In the genomic region with DNA sequence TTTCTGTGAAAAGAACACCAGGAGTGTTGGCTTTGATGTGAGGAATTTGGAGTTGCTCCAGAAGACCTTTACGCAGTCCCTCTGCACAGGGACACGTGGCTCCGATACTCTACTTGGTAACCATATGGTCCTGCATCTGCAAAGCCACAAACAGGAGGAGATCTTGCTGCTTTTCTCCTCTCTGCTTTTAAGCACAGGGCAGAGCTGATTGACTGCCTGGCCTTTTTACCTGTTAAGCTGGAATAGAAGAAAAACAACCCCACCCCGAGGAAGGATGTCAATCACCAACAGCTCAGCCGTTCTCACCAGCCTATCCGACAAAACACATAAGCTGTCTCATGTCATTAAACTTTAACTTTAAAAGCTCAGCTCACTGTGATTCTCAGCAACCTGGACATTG, we compare ENCODE assay signal across 17 mouse cellular contexts.
DNase-seq lines count a peak whose midpoint lies in the region; ATAC-seq and TF ChIP-seq lines count a peak whose summit lies in the region.
"Had no signal": no experiment of that assay in that cellular context is flagged by ENCODE, and none has a peak within 500 bp of the region (broad histone marks: within the 10 kb centered on the region; RNA-seq: fewer than 3 reads in every experiment).

No protein-coding gene starts in this region.

- DNase-seq in embryonic facial prominence, embryonic 14.5 days (ENCODE audit: low spot score): peak; percentile 71
- no peak for DNase-seq in embryonic facial prominence, embryonic 10.5 days (ENCODE audit: low spot score)
- no peak for DNase-seq in limb, embryonic 10.5 days (ENCODE audit: low spot score)
- DNase-seq in forebrain, postnatal 0 days: peak; percentile 31
- peak; percentile 54 to 67 for DNase-seq in kidney, postnatal 36 days
- DNase-seq in embryo, embryonic 10 days (ENCODE audit: low spot score): no peak
- DNase-seq in thymus, postnatal 36 days: no peak
- DNase-seq: cerebellum, adult 8-10 months; gastrocnemius, postnatal 25 days; retina, postnatal 1 day had no signal

- H3K9ac ChIP-seq in embryonic facial prominence, embryonic 14.5 days (ENCODE audit: low read depth, low read length): no peak overlapping the region
- H3K9ac ChIP-seq in limb, embryonic 12.5 days (replicated peaks): no peak overlapping the region
- H3K9ac ChIP-seq in forebrain, postnatal 0 days: no peak overlapping the region
- H3K9ac ChIP-seq: heart, embryonic 15.5 days; hindbrain, embryonic 15.5 days; lung, embryonic 15.5 days; neural tube, embryonic 15.5 days; stomach, embryonic 15.5 days had no signal

- no peak overlapping the region for H3K27ac ChIP-seq in embryonic facial prominence, embryonic 14.5 days (replicated peaks; ENCODE audit: low read depth, low read length)
- no peak overlapping the region for H3K27ac ChIP-seq in embryonic facial prominence, embryonic 10.5 days (replicated peaks)
- 0 out of 2 replicates have a peak overlapping the region, but pooled peaks have one; percentile 31 for H3K27ac ChIP-seq in limb, embryonic 12.5 days
- H3K27ac ChIP-seq in limb, embryonic 10.5 days: no peak overlapping the region
- H3K27ac ChIP-seq in forebrain, postnatal 0 days (ENCODE audit: low read depth, low read length): no peak overlapping the region
- H3K27ac ChIP-seq: heart, embryonic 15.5 days; hindbrain, embryonic 15.5 days; lung, embryonic 15.5 days; neural tube, embryonic 15.5 days; stomach, embryonic 15.5 days had no signal

- H3K4me1 ChIP-seq in embryonic facial prominence, embryonic 14.5 days (ENCODE audit: control insufficient read depth, insufficient read depth, low read length): peaks cover 10% of the 10 kb centered on the region; the same call in 1 of the 2 replicates
- H3K4me1 ChIP-seq in embryonic facial prominence, embryonic 10.5 days: peaks cover 7% of the 10 kb centered on the region
- H3K4me1 ChIP-seq in limb, embryonic 12.5 days (replicated peaks): peaks cover 10% of the 10 kb centered on the region
- no peaks in the 10 kb centered on the region for H3K4me1 ChIP-seq in limb, embryonic 10.5 days
- H3K4me1 ChIP-seq in forebrain, postnatal 0 days (ENCODE audit: insufficient read depth): no peaks in the 10 kb centered on the region
- H3K4me1 ChIP-seq: heart, embryonic 15.5 days; neural tube, embryonic 15.5 days; stomach, embryonic 15.5 days had no signal

- ATAC-seq in embryonic facial prominence, embryonic 14.5 days (ENCODE audit: low read depth): peak; percentile 57
- no peak for ATAC-seq in limb, embryonic 12.5 days (ENCODE audit: insufficient number of reproducible peaks, insufficient read depth, low FRiP score, low TSS enrichment, low read depth)
- ATAC-seq in forebrain, postnatal 0 days: no peak
- ATAC-seq: Patski had no signal

- no peak overlapping the region for H3K4me3 ChIP-seq in embryonic facial prominence, embryonic 14.5 days (ENCODE audit: low read depth, low read length)
- no peak overlapping the region for H3K4me3 ChIP-seq in embryonic facial prominence, embryonic 10.5 days
- no peak overlapping the region for H3K4me3 ChIP-seq in limb, embryonic 12.5 days (replicated peaks)
- H3K4me3 ChIP-seq in limb, embryonic 10.5 days: no peak overlapping the region
- no peak overlapping the region for H3K4me3 ChIP-seq in forebrain, postnatal 0 days (ENCODE audit: low read depth, low read length)
- H3K4me3 ChIP-seq: heart, embryonic 15.5 days; hindbrain, embryonic 15.5 days; lung, embryonic 15.5 days; neural tube, embryonic 15.5 days; stomach, embryonic 15.5 days had no signal

- no peak for TF ChIP-seq CTCF in forebrain, postnatal 0 days (IDR thresholded peaks at IDR 0.05; ENCODE audit: low read depth)

- H3K9me3 ChIP-seq in embryonic facial prominence, embryonic 14.5 days (ENCODE audit: control insufficient read depth, low read length): no peaks in the 10 kb centered on the region
- no peaks in the 10 kb centered on the region for H3K9me3 ChIP-seq in embryonic facial prominence, embryonic 10.5 days
- no peaks in the 10 kb centered on the region for H3K9me3 ChIP-seq in limb, embryonic 12.5 days
- H3K9me3 ChIP-seq in limb, embryonic 10.5 days (replicated peaks): no peaks in the 10 kb centered on the region
- no peaks in the 10 kb centered on the region for H3K9me3 ChIP-seq in forebrain, postnatal 0 days (ENCODE audit: low read length)
- H3K9me3 ChIP-seq: heart, embryonic 15.5 days; hindbrain, embryonic 15.5 days; lung, embryonic 15.5 days; neural tube, embryonic 15.5 days; stomach, embryonic 15.5 days had no signal

- H3K4me2 ChIP-seq in embryonic facial prominence, embryonic 14.5 days (ENCODE audit: low read depth, low read length): no peak overlapping the region
- no peak overlapping the region for H3K4me2 ChIP-seq in limb, embryonic 12.5 days
- no peak overlapping the region for H3K4me2 ChIP-seq in forebrain, postnatal 0 days (ENCODE audit: low read depth)
- H3K4me2 ChIP-seq: heart, embryonic 15.5 days; hindbrain, embryonic 15.5 days; lung, embryonic 15.5 days; neural tube, embryonic 15.5 days; stomach, embryonic 15.5 days had no signal

- 24% methylated on average over 6 of the region's 6 CpGs for WGBS in embryonic facial prominence, embryonic 14.5 days
- 46% methylated on average over 6 of the region's 6 CpGs for WGBS in embryonic facial prominence, embryonic 10.5 days
- 21% methylated on average over 6 of the region's 6 CpGs for WGBS in limb, embryonic 12.5 days
- WGBS in limb, embryonic 10.5 days: 49% methylated on average over 6 of the region's 6 CpGs
- WGBS in forebrain, postnatal 0 days: 10% methylated on average over 6 of the region's 6 CpGs

- no peaks in the 10 kb centered on the region for H3K27me3 ChIP-seq in embryonic facial prominence, embryonic 14.5 days (replicated peaks; ENCODE audit: control insufficient read depth, insufficient read depth, low read length)
- H3K27me3 ChIP-seq in embryonic facial prominence, embryonic 10.5 days (replicated peaks; ENCODE audit: low read depth, poor library complexity, severe bottlenecking): no peaks in the 10 kb centered on the region; the same call in 1 of the 2 replicates
- H3K27me3 ChIP-seq in limb, embryonic 12.5 days: no peaks in the 10 kb centered on the region
- H3K27me3 ChIP-seq in limb, embryonic 10.5 days (ENCODE audit: low read depth, poor library complexity, severe bottlenecking): no peaks in the 10 kb centered on the region
- H3K27me3 ChIP-seq in forebrain, postnatal 0 days (ENCODE audit: insufficient read depth, low read length): no peaks in the 10 kb centered on the region; the same call in 1 of the 2 replicates
- H3K27me3 ChIP-seq: heart, embryonic 15.5 days; hindbrain, embryonic 15.5 days; lung, embryonic 15.5 days; neural tube, embryonic 15.5 days; Patski; stomach, embryonic 15.5 days had no signal

- no peaks in the 10 kb centered on the region for H3K36me3 ChIP-seq in embryonic facial prominence, embryonic 14.5 days (ENCODE audit: control insufficient read depth, insufficient read depth, low read length)
- no peaks in the 10 kb centered on the region for H3K36me3 ChIP-seq in embryonic facial prominence, embryonic 10.5 days (replicated peaks)
- no peaks in the 10 kb centered on the region for H3K36me3 ChIP-seq in limb, embryonic 12.5 days
- H3K36me3 ChIP-seq in limb, embryonic 10.5 days: no peaks in the 10 kb centered on the region
- no peaks in the 10 kb centered on the region for H3K36me3 ChIP-seq in forebrain, postnatal 0 days (ENCODE audit: insufficient read depth)
- H3K36me3 ChIP-seq: heart, embryonic 15.5 days; hindbrain, embryonic 15.5 days; lung, embryonic 15.5 days; neural tube, embryonic 15.5 days; stomach, embryonic 15.5 days had no signal

Comparison
In these comparisons a context has a peak if more than half of its experiments do, and no peak if none do; other contexts are left out.
1. DNase-seq: peak in embryonic facial prominence, embryonic 14.5 days (single experiment), forebrain, postnatal 0 days (single experiment) and kidney, postnatal 36 days (2 of 2); none in embryonic facial prominence, embryonic 10.5 days (single experiment), limb, embryonic 10.5 days (single experiment), embryo, embryonic 10 days (single experiment) and thymus, postnatal 36 days (0 of 2).